Mouse (Mus musculus) c-Kit-positive CD71-positive TER-119-positive erythroid progenitor cells, embryonic 14.5 days (primary cell): ENCODE measurements around the gene Gstcd.

ENCODE experiments used
- DNase-seq: peaks from one replicate; pipeline ENCODE4 v3.0.0-alpha.2; 2013; ENCODE audit warnings: low spot score

Gstcd gene

DNA sequence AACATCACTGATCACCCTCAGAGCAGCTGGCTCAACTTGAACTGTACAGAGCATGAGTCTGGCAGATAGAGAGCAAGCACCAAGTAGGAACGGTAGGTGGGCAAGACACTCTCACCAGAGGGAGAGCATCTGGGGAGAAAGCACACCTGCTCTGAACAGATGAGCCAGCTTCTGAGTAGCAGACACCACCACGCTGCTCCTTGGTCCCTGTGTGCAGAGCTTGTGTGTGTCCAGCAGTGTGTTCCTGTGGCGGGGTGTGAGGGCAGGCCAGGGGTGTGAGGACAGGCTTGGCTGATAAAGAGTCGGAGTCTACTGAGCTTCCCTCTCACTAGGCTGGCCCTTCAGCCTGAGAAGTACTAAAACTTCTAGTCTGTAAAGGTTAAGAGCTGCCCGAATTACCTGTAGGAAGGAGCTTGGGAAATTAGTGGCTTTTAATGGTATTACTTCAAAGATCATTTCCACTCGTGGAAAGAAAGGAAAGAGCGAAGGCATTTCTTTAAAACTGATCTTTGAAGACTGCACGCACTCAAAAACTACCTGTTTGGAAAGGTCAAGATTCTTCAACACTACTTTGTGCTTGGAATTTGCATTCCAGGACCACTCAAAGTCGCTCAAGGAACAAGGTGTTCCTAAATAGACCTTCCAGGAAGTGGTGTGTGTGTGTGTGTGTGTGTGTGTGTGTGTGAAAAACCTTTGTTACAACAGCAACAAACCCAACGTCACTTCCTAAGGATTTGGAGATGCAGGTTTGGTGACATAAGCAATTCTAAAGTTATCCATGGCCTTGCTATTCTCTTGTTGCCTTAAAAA is 151.4 kb downstream of the Gstcd start:
- DNase-seq, result no peak

DNA sequence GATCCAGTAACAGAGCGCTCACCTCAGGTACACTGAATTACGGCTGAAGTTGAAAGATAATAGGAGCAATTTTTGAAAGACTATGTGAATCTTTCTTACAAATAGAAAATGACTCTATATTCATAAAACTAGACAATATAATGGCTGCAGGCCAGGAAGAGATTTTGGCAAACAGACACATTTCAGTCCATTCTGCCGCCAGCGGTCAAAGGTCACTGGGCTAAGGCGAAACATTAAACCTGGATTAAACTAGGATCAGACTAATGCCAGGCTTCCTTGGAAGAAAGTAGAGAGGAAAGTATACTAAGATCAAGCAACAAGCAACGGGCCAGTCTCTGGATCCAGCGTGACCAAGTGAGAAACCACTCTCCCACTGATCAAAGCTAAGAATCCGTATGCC is 152.8 kb downstream of the Gstcd start:
- DNase-seq, result no peak

- DNase-seq, result no peak
Observed at GRCm38 (mm10) chr3:132934649-132935048, 157.2 kb downstream of the Gstcd start.
